Mouse (Mus musculus) cortical plate, adult 2 months (tissue): ENCODE data around the gene Fsd1.

Experiments used
- CTCF ChIP-seq: fragments of 200-500 bp; IDR thresholded peaks from 2 replicates; pipeline ENCODE4 v1.5.1; 2011; ENCODE audit warnings: mild to moderate bottlenecking, control low read depth, low read length; ENCODE audit not compliant: insufficient read depth; ENCODE audit errors: extremely low read depth
- POLR2A ChIP-seq: fragments of 200-500 bp; IDR thresholded peaks from 2 replicates; pipeline ENCODE4 v1.6.1; 2011; ENCODE audit warnings: mild to moderate bottlenecking, low read length, control low read depth; ENCODE audit not compliant: insufficient read depth; ENCODE audit errors: extremely low read depth

GRCm38 (mm10) chr17:56016793-56017785 is 30.8 kb downstream of the Fsd1 start:
- TF ChIP-seq POLR2A (peak; percentile 50), CTCF (no peak)
